Mouse (Mus musculus) adrenal gland, adult 2 months (tissue): ENCODE results near the gene Eln. TPM values are rescaled to one million over a fixed set of nuclear protein-coding genes. Genes with fewer than 3 reads are reported as not detected.

Experiments
- DNase-seq: peaks from one replicate; pipeline ENCODE4 v3.0.0; 2021
- polyA plus RNA-seq: library from polyadenylated mRNA; depleted of rRNA; stranded (reverse); fragments of >200 nt; gene quantifications from 2 replicates; pipeline ENCODE4 v1.2.3, GENCODE M21; 2012; rRNA removed
- total RNA-seq, 2 experiments: library from RNA; stranded (reverse); gene quantifications; 2 replicates each; pipeline ENCODE4 v1.2.3; 2021

Eln gene
- total and polyA plus RNA-seq, 3 experiments: 11.8 to 30.7 (median 26.9) TPM

DNA sequence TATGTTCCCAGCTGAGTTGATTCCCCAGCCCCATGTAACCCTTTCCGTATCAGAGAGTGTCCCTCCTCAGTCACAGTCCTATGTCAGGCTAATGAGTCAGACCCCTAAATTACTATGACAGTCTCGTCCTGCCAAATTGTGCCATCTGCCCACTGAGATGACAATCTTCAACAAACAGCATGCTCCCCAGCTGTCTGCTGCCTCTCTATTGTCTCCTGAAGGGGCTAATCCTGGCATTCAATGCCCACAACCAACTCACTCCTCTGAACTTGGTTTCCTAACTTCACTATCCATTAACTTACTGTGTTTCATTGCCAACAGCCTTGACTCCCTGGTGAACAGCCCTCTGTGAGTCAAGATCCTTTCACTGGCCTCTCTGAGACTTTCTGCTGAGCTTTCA, 62.7 kb downstream of the Eln start:
- DNase-seq: peak; percentile 53

DNA sequence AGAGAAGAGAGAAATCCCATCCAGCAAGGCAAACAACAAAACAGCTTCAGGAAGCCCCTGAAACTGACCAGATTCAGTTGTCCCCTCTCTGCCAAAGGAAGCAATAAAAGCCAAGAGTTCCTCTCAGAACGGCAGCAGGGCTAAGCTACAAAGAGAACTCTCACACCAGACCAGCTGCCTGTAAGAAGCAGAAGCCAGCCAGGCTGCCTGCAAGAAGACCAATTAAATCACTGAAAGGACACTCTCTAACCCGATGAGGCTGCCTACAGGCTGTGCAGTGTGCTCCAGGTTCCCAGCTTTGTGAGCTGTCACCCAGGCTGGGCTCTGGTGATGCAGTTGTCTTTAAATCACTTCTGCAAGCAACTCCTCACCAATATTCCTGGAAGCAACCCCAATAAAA, 63.3 kb downstream of the Eln start:
- no peak for DNase-seq

DNA sequence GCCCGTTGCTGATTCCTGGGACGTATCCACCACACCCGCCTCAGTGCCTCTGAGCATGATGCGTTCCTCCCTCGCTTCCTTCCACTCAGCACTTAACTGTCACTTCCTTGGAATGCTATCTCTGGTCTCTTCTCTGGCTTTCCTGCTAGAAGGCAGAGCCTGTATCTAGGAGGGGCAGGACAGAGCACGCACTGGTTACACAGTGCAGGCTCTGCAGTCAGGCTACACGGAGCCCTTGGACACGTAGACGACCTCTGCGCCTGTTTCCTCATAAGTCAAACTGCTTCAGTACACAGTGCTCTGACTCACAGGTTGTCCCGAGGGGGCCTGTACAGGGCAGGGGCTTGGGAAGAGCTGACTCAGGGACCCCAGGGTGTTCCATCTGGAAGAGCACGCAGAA, 66.9 kb downstream of the Eln start:
- DNase-seq: peak; percentile 28

DNA sequence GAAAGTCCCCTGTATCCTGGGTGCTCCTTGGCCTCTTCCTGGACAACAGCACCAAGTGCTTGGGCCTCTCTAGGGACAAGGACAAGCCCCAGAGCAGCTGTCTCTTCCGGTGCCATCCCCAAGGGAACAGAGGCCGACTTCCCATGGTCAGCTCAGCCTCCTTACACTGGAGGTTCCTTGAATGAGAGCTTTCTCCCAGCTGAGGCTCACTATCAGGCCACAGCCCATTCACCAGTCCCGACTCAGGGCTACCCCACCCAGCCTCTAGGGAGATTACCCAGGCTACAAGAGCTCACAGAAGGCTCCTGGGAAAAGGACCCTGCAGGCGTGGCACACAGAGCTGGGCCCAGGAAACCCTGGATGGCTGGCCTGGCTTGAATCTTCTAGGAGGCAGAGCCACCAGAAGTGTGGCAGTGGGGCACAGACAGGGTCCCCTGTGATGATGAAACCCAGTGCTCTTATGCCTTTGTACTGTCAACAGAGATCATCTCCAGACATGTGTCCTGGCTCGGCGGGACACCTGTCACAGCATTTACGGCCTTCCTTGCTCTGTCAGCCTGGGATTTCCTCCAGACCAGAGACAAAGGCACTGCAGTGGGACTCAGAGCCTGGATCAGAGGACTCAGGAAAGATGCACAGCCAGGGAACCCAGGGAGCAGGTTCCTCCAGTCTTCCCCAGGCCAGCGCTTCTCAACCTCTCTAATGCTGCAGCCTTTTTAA, 68.1 kb downstream of the Eln start:
- no peak for DNase-seq

DNA sequence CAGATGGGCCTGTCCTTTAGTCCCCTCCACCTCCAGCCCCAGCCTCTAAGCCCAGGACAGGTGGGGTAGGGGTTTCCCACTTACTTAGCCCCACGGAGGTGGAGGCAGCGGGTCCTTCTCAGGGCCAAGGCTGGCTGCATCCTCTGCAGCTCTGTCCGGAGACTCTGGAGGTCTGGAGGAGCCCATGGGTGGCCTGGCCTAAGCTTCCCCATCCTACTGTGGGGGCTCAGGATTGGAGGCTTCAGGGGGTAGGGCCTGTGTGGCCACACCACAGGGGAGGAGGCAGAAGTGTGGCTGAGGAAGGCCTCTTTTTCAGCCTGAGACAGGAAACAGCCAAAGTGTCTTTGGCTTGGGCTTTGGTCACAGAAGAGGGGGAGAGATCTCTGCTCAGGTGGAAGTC, 69.1 kb downstream of the Eln start:
- peak; percentile 26 for DNase-seq

DNA sequence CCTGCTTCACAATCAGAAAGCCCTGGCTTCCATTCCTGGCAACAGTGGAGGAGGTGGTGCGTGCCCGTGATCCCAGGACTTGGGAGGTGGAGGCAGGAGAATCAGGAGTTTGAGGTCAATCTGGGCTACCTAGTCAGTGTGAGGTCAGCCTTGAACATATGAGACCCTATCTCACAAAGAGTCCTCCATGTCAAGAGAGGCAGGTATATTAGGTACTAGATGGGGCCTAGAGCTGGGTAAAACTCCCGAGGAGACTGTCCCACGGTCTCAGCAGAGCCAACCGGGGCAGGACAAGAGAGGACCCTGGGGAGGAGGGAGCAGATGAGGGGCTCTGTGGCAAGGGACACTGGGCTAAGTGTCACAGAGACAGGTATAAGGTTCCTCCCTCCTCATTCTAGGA, 69.6 kb downstream of the Eln start:
- no peak for DNase-seq

DNA sequence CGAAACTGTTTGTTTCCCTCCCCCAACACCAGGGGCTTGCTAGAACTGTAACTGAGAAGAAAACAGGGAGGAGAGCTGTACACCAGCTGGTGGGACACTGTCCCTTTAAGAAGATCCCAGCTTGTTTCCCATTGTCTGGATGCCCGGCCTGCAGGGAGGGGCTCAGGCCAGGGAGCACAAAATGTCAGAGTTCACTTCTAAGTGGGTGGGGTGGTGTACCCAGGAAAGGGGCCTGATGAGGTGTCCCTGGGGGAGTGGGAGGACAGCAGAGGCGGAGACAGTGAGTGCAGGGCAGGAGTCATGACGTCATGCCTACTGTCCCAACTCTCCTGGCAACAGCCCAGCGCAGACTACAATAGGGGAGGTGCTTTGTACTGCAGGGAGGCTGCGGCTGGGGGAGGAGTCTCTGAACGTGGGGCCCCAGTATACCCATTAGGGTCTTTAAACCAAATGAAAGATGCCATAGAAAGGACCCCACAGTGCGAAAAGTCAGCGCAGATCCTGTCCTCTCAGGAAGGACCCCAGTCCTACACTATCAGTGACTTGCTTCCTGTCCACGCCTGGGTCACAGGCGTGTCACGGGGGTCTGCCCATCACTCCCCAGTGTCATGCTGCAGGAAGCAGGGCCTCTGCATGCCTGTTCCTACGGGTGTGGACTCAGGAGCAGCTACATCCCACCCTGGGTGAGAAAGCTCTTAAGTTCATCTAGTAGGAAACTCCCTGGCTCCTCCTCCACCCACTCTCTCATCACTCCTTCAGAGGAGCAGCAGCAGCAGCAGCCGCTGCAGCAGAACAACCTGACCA, 71.0 kb downstream of the Eln start:
- peak; percentile 92 for DNase-seq

DNA sequence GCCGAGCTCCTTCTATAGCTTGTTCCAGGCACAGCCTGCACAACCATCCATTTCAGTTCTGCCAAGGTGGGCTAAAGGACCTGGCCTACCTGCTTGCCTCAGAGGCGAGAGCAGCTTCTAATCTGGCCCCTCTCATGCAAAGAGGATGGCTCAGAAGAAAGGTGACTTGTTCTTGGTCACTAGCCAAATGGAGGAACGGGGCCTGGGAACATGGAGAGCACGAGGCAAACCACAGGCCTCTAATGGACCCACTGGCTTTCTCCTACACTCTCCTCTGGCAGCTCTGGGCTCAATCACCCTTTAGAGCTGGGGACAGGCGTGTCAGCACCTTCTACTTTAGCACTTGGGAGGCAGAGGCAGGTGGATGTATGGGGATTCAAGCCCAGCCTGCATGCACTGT, 72.1 kb downstream of the Eln start:
- no peak for DNase-seq

DNA sequence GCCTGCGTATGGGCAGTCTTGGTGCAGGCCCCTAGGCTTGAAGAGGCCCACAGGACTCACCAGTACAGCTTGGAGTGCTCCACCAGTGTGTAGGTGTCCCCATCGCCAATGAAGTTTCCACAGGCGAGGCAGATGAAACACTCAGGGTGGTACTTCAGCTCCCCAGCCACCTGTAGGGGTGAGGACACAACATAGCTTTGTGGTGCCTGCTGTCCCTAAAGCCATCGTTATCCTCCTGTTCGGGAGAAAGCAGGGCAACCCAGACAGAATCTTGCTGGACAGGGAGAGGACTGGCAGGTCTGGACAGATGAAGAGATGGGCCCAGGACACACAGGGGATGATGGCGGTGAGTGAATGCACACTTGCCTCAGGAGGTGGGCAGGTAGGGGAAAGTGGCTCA, 74.5 kb downstream of the Eln start:
- no peak for DNase-seq

DNA sequence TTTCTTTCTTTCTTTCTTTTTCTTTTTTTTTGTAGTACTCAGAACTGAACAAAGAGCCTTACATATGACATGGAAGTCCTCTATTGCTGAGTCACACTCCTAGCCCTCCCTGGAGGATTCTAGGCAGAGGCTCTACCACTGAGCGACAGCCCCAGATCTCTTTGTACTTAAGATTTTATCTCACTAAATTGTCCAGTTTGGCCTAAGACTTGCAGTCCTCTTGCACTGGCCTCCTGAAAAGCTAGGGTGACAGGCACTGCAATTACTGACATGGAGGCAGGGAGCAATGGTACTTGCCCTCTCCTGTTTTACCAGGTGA, 75.0 kb downstream of the Eln start:
- no peak for DNase-seq

DNA sequence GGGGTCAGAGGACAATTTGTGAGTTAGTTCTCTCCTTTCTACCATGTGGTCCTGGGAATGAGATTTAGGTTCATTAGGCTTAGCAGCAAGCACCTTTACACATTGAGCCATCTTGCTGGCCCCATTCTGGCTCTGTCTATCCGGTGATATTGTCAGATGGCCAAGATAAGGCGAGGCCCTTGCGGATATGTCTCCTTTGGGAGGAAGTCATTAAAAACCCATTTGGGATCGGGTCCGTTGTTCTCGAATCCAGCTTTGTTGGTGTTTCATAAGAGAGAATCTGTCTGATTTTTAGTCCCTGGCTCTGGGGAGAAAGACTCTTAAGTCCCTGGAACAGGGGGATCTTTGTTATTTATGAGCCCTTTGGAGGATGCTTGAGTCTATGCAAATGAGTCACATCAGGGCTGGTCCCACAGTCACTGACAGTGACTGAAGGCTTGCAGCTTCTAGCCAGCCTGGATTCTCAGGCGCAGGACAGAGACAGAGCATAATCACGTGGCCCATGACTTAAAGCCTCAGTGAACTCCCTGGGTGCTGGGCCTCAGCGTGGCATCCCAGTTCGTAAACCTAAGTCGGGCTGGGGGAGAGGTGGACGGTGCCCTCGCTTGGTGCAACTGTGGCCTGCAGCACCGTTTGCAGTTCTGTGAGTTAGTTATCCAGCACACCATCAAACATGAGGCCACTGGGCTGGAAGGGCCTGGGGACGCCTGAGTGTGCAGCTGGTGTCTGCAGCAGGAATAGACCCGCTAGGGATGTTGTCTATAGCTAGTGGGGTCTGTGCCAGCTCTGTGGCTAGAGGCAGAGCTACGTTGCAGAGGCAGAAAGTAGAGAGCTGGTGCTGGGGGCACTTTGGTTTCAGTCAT, 75.6 kb downstream of the Eln start:
- no peak for DNase-seq

DNA sequence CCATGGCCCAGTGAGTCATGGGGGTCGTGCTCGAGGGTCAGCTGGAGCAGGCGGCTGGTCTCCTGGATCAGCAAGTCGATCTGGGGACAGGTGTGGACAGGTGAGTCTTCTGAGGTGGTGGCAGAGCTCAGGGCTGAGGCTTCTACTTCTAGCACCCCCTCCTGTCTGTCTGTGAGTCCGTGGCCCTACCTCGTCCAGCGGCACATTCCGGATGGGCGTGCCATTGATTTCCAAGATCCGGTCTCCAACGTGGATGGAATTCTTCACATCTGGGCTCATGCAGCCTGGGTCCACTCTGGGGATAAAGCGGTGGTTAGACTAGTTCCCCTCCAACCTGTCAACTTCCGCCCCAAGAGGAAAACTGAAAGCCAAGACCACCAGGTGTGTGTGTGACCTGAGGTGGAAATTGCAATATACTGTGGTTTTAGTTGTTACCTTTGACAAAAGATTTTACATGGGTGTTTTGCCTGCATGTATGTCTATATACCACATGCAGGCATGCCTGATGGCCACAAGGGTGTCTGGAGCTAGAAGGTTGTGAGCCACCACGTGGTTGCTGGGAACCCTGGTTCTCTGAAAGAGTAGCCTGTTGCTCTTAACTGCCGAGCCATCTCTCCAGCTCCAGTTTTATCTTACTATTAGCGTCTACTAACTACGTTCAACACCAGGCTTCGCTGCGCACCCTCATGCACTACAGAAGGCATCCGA, 78.0 kb downstream of the Eln start:
- DNase-seq: no peak

DNA sequence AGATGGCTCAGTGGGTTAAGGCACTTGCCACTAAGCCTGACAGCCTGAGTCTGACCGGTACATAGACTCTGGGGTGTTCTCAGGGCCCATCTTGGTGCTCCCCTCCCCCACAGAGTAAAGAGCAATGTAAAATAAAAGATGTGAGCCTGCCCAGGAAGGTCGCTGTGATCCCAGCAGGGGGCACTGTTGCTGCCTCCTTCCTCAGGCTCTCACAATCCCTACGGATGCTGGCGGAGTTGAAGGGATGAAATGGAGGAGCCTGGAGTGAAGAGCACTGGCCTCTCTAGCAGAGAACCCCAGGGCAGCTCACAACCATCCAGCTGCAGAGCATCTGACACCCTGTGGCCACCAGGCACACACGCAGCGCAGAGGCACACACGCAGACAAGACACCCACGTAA, 78.6 kb downstream of the Eln start:
- DNase-seq: no peak

DNA sequence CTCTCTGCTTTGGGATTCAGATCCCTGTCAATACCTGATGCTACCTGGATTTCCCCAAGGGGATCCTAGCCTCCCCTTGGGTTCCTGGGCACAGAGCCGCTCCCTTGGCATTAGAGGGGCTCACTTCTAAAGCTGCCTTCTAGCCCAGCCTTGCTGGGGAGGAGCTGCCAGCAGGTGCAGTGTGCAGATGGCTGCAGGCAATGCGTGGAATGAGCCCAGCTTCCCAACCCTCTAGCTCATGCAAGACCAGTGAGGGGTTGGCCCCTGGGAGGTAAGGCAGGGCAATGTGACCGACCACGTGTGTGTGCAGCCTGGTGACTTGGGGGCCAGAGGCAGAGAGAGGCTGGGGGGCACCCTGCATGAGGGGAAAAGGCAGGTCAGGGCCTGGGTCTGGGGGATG, 90.4 kb downstream of the Eln start:
- no peak for DNase-seq

Other genes with a start within 250 kb of the Eln start
- gene Clip2, start 194.9 kb downstream of the Eln start, total RNA-seq: 10 to 100 TPM; 13.3 to 21.5 TPM
- 15.1 and 16.8 TPM in 2 replicates for gene Clip2, start 194.9 kb downstream of the Eln start, polyA plus RNA-seq
- not detected for gene Syna, start 187.2 kb downstream of the Eln start, total RNA-seq
- gene Syna, start 187.2 kb downstream of the Eln start, polyA plus RNA-seq: 0.04 TPM in 1 of 2 replicates, not detected in the other
- gene Rfc2, start 166.0 kb downstream of the Eln start, total RNA-seq: 10 to 100 TPM; 40.0 to 48.4 TPM
- 25.2 and 29.5 TPM in 2 replicates for gene Rfc2, start 166.0 kb downstream of the Eln start, polyA plus RNA-seq
- 1 to 10 TPM; 2.8 to 6.3 TPM for gene Lat2, start 132.3 kb downstream of the Eln start, total RNA-seq
- gene Lat2, start 132.3 kb downstream of the Eln start, polyA plus RNA-seq: 1.9 and 2.7 TPM in 2 replicates
- gene Eif4h, start 107.8 kb downstream of the Eln start, total RNA-seq: 100 to 1,000 TPM; 243 to 252 TPM
- 186 and 212 TPM in 2 replicates for gene Eif4h, start 107.8 kb downstream of the Eln start, polyA plus RNA-seq
- gene Limk1, start 58.7 kb downstream of the Eln start, total RNA-seq: 10 to 100 TPM; 20.6 to 22.1 TPM
- gene Limk1, start 58.7 kb downstream of the Eln start, polyA plus RNA-seq: 36.5 and 38.4 TPM in 2 replicates
- gene Tmem270, start 159.4 kb upstream of the Eln start, total RNA-seq: not detected
- not detected in 2 replicates for gene Tmem270, start 159.4 kb upstream of the Eln start, polyA plus RNA-seq
- gene Cldn13, start 168.2 kb upstream of the Eln start, total RNA-seq: not detected
- gene Cldn13, start 168.2 kb upstream of the Eln start, polyA plus RNA-seq: not detected in 2 replicates
- 10 to 100 TPM; 23.5 to 33.1 TPM for gene Mettl27, start 185.0 kb upstream of the Eln start, total RNA-seq
- gene Mettl27, start 185.0 kb upstream of the Eln start, polyA plus RNA-seq: 22.5 and 39.1 TPM in 2 replicates
- gene Cldn4, start 199.6 kb upstream of the Eln start, total RNA-seq: not detected
- 0.06 TPM in 1 of 2 replicates, not detected in the other for gene Cldn4, start 199.6 kb upstream of the Eln start, polyA plus RNA-seq
- gene Cldn3, start 238.9 kb upstream of the Eln start, total RNA-seq: under 1 TPM; 0.62 to 0.75 TPM
- gene Cldn3, start 238.9 kb upstream of the Eln start, polyA plus RNA-seq: 2.9 and 3.7 TPM in 2 replicates